Mouse (Mus musculus) kidney, adult 10 weeks (tissue): ENCODE results near the gene Zbtb21. TPM values are rescaled to one million over a fixed set of nuclear protein-coding genes. Genes with fewer than 3 reads are reported as not detected.

Source experiments
- polyA plus RNA-seq: library from polyadenylated mRNA; stranded (reverse); fragments of 350-450 nt; fragmentation: Illumina TruSeq; extraction: RNeasy Lipid Tissue Mini Kit (QIAGEN cat#74804); gene quantifications from one replicate; pipeline ENCODE4 v1.2.3, GENCODE M21; 2014; ENCODE audit warnings: low read depth, low replicate concordance

Gene Zbtb21
- 4.2 TPM for polyA plus RNA-seq

DNA sequence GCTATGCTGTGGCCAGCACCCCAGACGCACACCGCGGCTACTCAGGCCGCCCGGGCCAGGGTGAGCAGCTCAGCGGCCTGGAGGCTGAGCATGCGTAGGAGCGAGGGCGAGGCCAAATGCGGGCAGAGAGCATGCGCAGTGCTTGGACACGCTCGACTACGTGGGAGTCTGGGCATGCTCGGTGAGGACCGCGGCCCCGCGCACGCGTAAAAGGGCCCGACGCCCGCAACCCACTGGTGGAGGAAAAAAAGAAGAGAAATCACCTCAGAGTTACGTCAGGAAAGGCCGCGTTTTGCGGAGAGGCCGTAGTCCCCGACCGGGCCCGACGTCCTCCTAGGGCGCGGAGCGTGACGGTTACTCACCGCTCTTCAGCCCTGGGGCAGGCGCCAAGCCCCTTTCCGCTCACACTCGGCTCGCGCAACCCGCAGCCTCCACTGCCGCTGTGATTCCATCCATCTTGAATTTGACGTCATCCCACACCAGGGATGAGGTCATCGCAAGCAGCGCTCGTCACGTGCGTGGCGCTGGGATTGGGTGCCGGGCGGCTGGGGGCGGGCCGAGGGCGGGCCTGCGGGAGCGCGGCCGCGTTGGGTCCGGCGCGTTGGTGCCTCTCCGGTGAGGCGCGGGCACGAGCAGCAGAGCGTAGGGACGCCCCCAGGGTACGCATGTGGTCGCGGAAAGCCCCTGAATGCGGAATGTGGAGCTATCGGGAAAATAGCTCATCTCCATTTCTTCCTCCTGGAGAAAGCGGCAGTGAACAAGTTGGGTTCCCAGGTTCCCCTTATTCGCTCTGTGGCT lies at the start of gene Zbtb21, which contains the start of gene C2cd2:
Gene Zbtb21 (minus strand): TSS at position 472 of the 798 bp plus-strand sequence.
Gene C2cd2 (minus strand): TSS at position 448 of the 798 bp plus-strand sequence.

DNA sequence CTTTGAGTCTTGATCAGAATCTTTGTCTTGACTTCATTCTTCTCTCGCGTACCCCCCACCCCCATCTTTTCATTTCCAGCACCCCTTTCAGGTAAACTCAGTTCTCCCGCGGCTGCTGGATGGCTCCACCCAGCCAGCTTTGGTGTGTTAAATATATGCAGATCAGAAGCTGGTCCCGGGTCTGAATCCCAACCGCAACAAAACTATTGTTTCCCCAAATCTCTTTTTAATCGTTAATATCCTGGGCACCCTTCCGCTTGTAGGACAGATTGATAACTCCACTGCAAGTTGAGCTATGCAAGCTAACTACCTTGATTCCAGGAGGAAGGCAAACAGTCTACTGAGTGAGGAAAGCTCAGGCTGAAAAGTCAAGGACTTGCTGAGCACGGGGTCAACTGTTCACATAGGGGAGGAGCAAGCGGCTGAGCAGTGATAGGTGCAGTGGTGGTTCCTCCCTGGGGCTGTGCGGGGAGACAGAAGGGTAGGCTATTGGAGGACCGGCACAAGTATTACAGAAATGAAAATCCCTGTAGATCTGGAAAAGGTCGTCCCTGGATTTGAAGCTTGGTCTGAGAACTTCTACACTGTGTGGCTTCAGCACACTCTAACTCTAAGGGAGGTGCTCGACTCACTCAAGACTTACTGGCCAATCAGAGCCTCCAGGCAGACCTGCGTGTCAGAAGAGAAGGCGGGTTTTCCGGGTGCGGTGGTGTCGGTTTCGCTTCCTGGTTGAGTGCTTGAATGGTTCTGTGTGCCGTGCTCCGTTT lies 34.4 kb upstream of the Zbtb21 start, which contains the start of gene B230307C23Rik:
Gene B230307C23Rik (plus strand): TSS at position 700 of the 767 bp plus-strand sequence.

Other genes starting within 250 kb of the Zbtb21 start
- 8.5 TPM for gene Ripk4, start 198.8 kb downstream of the Zbtb21 start, polyA plus RNA-seq
- 2.2 TPM for gene Prdm15, start 110.8 kb downstream of the Zbtb21 start, polyA plus RNA-seq
- gene C2cd2, start within 50 bp of the Zbtb21 start, polyA plus RNA-seq: 13.9 TPM
- 25.7 TPM for gene B230307C23Rik, start 34.7 kb upstream of the Zbtb21 start, polyA plus RNA-seq
- 8.2 TPM for gene A630089N07Rik, start 119.8 kb upstream of the Zbtb21 start, polyA plus RNA-seq